Mouse (Mus musculus) kidney, postnatal 10 days (tissue): ENCODE results near the gene Clmp.
"Not testable (repeated sequence)": the region's sequence is repeated elsewhere in the genome, so short reads cannot be mapped to it uniquely, and the experiment has no call there.

Source experiments
- DNase-seq: peaks from one replicate; pipeline ENCODE4 v3.0.0; 2021; ENCODE audit warnings: mixed read lengths

The Clmp gene

GRCm38 (mm10) chr9:40804576-40804975 lies 118.8 kb downstream of the Clmp start:
- DNase-seq = not testable (repeated sequence)

- peak; percentile 90 for DNase-seq
Measured at GRCm38 (mm10) chr9:40805263-40805662, 119.5 kb downstream of the Clmp start.

GRCm38 (mm10) chr9:40806440-40807288 lies 120.9 kb downstream of the Clmp start:
- peak; percentile 64 for DNase-seq

GRCm38 (mm10) chr9:40807289-40807920 lies 121.6 kb downstream of the Clmp start:
- peak; percentile 68 for DNase-seq

- no peak for DNase-seq
Measured at GRCm38 (mm10) chr9:40808061-40808906, 122.5 kb downstream of the Clmp start.

GRCm38 (mm10) chr9:40808907-40809280 lies 123.1 kb downstream of the Clmp start:
- DNase-seq = no peak

- peak; percentile 33 for DNase-seq
Measured at GRCm38 (mm10) chr9:40811860-40812259, 126.1 kb downstream of the Clmp start.

GRCm38 (mm10) chr9:40814060-40814459 lies 128.3 kb downstream of the Clmp start:
- no peak for DNase-seq

- no peak for DNase-seq
Measured at GRCm38 (mm10) chr9:40817325-40818028, 131.7 kb downstream of the Clmp start.

- peak; percentile 51 for DNase-seq
Measured at GRCm38 (mm10) chr9:40825601-40826000, 139.8 kb downstream of the Clmp start.

GRCm38 (mm10) chr9:40827366-40827765 lies 141.6 kb downstream of the Clmp start:
- no peak for DNase-seq

- peak; percentile 90 for DNase-seq
Measured at GRCm38 (mm10) chr9:40834569-40834968, 148.8 kb downstream of the Clmp start.
